Mouse (Mus musculus) embryonic fibroblast, embryonic 13.5 days (primary cell): ENCODE measurements around the gene 1700029I15Rik.

ENCODE experiments used
- CTCF ChIP-seq: IDR thresholded peaks from 2 replicates; pipeline ENCODE4 v1.5.1; 2011; ENCODE audit warnings: mild to moderate bottlenecking, control low read depth, low read length, moderate library complexity, borderline replicate concordance; ENCODE audit not compliant: insufficient read depth
- POLR2A ChIP-seq: IDR thresholded peaks from 2 replicates; pipeline ENCODE4 v1.6.1; 2011; ENCODE audit warnings: low read depth, mild to moderate bottlenecking, control low read depth, low read length, moderate library complexity

DNA sequence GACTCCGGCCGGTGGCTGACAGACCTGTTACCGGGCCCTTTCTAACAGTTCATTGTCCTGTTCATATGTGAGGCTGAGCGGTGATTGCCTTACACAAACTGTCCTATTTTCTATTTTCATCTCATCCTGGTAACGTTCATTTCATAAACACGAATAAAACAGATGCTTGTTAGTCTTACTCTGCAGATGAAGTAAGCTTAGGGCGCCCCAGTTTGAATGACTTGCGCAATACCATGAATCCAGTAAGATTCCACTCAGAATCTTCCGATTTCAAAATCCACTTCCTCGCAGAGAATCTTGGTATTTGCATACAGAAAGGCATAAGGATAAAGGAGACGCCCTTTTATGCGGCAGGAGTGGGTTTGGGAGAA lies 52.0 kb downstream of the 1700029I15Rik start:
- TF ChIP-seq CTCF (no peak), POLR2A (no peak)
